Mouse (Mus musculus) megakaryocyte progenitor cell, adult 5-6 weeks (primary cell): ENCODE measurements around the gene Pla2g7. TPM values are rescaled to one million over a fixed set of nuclear protein-coding genes. Genes with fewer than 3 reads are reported as not detected.

Experiments used
- ATAC-seq: replicated peaks from 2 replicates; pipeline ENCODE4 v1.8.0; 2016; ENCODE audit warnings: mild to moderate bottlenecking, moderate TSS enrichment, inconsistent platforms; ENCODE audit not compliant: poor library complexity
- total RNA-seq, 2 experiments: library from RNA; stranded (forward) in 1 of 2; stranded (reverse) in 1 of 2; fragments of 157-497, 149-512 nt in 1 of 2; fragments of 200-1000 nt in 1 of 2; gene quantifications; 2 replicates each; pipeline versions ENCODE4 v1.2.3 to v1.2.4; 2015 to 2017

Gene Pla2g7
- total RNA-seq, 2 experiments from 2014 or later, result 2.0 to 3.2 TPM

DNA sequence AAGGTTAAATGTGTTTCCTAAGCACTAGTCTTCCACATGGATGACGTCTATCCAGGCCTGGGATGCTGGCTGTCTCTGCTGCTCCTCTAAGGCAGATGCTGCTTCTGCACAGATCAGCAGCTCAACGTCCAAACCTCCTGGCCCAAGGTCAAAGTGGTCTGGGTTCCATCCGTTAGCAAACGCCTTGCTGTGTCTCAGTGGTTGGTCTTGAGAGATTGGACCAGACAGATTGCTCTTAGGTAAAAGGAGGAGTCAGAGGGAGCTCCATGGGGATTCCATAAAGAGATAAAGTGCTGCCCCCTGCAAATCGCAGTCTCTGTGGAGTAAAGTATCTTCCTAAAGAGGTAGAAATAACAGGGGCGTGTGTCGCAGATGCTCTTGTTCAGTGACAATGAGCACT lies 75.3 kb downstream of the Pla2g7 start:
- no peak for ATAC-seq

GRCm38 (mm10) chr17:43644375-43644774 lies 76.5 kb downstream of the Pla2g7 start:
- ATAC-seq, result peak; percentile 68

DNA sequence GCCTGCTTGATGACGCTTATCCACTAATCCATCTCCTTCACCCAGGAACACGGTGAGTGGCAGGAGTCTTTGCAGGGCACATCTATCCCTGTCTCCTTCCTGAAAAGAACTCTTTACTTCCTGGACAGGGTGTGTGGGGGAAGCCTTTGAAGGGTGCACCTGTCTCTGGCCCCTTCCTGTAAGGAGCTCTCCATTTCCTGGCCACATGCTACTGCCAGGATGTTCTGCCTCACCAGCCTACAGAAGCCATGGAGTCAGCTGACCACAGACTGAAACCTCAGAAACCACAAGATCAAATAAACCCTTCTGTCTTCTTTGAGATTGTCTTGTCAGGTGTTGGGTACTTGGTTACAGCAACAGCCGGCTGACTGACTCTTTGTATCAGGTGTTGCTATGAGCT lies 77.2 kb downstream of the Pla2g7 start:
- ATAC-seq, result 0 out of 2 replicates have a peak, but pooled peaks have one; percentile 37

DNA sequence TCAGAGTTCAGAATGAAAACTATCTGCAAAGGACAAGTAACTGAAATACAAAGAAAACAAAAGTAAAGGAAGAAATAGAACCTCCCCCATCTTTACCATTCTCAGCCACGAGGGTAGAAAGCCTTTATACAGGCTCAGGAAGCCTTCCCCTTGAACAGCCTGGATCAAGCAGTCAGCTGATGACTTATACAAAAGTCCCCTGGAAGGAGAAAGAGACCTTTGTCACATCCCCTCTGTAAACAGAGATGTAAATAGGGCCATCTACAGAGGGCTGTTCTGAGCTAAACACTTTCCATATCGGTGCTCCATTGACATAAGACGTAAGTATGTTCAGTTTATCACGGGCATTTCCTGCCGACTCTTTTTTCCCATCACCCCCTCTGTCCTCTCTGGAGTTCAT lies 79.0 kb downstream of the Pla2g7 start:
- no peak for ATAC-seq

DNA sequence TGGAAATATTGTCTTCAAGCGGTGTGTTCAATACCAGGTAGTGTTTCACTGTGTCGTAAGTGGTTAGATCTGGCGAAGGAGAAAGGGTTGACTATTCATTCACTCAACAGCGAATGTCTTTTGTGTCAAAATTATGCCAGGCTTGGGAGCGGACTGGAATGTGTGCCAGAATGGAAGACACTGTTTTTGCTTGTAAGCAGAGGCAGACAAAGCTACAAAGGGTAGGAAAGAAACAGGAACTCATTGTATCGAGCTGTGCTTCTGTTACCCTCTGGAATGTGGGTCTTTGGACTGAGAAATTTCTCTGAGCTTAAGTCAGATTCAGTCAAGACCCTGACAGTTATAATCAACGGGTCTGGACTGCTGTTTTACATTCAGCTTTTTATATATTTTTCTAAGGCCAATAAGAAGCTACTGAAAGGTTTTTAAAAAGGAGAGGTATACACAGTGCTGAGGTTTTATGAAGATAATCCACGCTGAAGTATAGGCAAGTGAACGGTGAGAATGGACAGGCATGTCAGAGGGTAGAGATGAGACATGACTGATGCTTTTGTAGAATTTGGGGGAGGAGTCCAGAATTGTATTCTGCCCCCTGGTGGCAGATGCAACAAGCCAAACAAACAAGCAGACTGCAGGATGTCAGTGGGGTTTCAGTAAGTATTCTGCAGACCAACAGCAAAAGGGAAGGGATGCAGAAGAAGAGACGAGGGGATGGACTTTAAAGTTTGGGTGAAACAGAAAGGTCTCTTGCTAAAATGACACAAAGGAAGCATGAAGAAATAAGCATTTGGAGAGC lies 81.9 kb downstream of the Pla2g7 start:
- ATAC-seq, result peak; percentile 58

- ATAC-seq, result peak; percentile 94
These were observed 83.6 kb downstream of the Pla2g7 start for GRCm38 (mm10) chr17:43651314-43652046.

Other genes starting within 250 kb of the Pla2g7 start
- 0.05 TPM in 1 of 2 replicates, not detected in the other for gene Adgrf5, start 207.6 kb upstream of the Pla2g7 start, total RNA-seq (2015)
- not detected in 2 replicates for gene Adgrf5, start 207.6 kb upstream of the Pla2g7 start, total RNA-seq (2017)
- gene Mep1a, start 65.3 kb upstream of the Pla2g7 start, total RNA-seq (2015), result not detected in 2 replicates
- not detected in 2 replicates for gene Mep1a, start 65.3 kb upstream of the Pla2g7 start, total RNA-seq (2017)
- gene Ankrd66, start 24.5 kb upstream of the Pla2g7 start, total RNA-seq (2015), result not detected in 2 replicates
- not detected in 2 replicates for gene Ankrd66, start 24.5 kb upstream of the Pla2g7 start, total RNA-seq (2017)
- gene Tdrd6, start 62.2 kb downstream of the Pla2g7 start, total RNA-seq (2015), result not detected in 2 replicates
- not detected in 2 replicates for gene Tdrd6, start 62.2 kb downstream of the Pla2g7 start, total RNA-seq (2017)
- gene Slc25a27, start 99.1 kb downstream of the Pla2g7 start, total RNA-seq (2015), result 1.6 and 2.5 TPM in 2 replicates
- 0.29 and 4.1 TPM in 2 replicates for gene Slc25a27, start 99.1 kb downstream of the Pla2g7 start, total RNA-seq (2017)
- gene Cyp39a1, start 99.3 kb downstream of the Pla2g7 start, total RNA-seq (2015), result 2.1 and 2.6 TPM in 2 replicates
- gene Cyp39a1, start 99.3 kb downstream of the Pla2g7 start, total RNA-seq (2017), result 3.7 and 4.1 TPM in 2 replicates
- gene Rcan2, start 233.3 kb downstream of the Pla2g7 start, total RNA-seq (2015), result not detected in 2 replicates
- gene Rcan2, start 233.3 kb downstream of the Pla2g7 start, total RNA-seq (2017), result not detected in 2 replicates